Mouse (Mus musculus) hindbrain, embryonic 16.5 days (tissue): ENCODE measurements at regions not wholly inside any gene's neighbourhood (a gene's known extent, or its start where the extent isn't known, plus 50 kb on each side); places are given as distances from the start of the nearest gene placed in this dataset.

Source experiments
- ATAC-seq: fragments of 200-750 bp; cut with Nextera tagmentation; 2 replicates; pipeline ENCODE4 v1.8.0; 2017; ENCODE audit warnings: moderate TSS enrichment, moderate library complexity
- H3K27ac ChIP-seq: fragments of 300-500 bp; sonication (generic); 2 replicates; pipeline ENCODE4 v1.5.1; 2014; ENCODE audit warnings: low read depth, mild to moderate bottlenecking, control low read depth, low read length, moderate library complexity
- H3K27me3 ChIP-seq: fragments of 300-500 bp; sonication (generic); replicated peaks from 2 replicates; pipeline ENCODE4 v1.6.1; 2014; ENCODE audit warnings: low read length; ENCODE audit not compliant: control insufficient read depth, insufficient read depth
- H3K36me3 ChIP-seq: fragments of 300-500 bp; sonication (generic); 2 replicates; pipeline ENCODE4 v1.6.1; 2014; ENCODE audit warnings: mild to moderate bottlenecking, low read length, moderate library complexity, mixed read lengths; ENCODE audit not compliant: control insufficient read depth, insufficient read depth
- H3K4me1 ChIP-seq: fragments of 300-500 bp; sonication (generic); 2 replicates; pipeline ENCODE4 v1.6.1; 2014; ENCODE audit warnings: low read depth, low read length; ENCODE audit not compliant: control insufficient read depth, insufficient read depth
- H3K4me2 ChIP-seq: fragments of 300-500 bp; sonication (generic); 2 replicates; pipeline ENCODE4 v1.6.1; 2014; ENCODE audit warnings: mild to moderate bottlenecking, low read length, control low read depth, moderate library complexity
- H3K4me3 ChIP-seq: fragments of 300-500 bp; sonication (generic); 2 replicates; pipeline ENCODE4 v1.5.1; 2014; ENCODE audit warnings: mild to moderate bottlenecking, low read length, control low read depth, moderate library complexity
- H3K9ac ChIP-seq: fragments of 300-500 bp; sonication (generic); 2 replicates; pipeline ENCODE4 v1.6.1; 2014; ENCODE audit warnings: low read depth, mild to moderate bottlenecking, control low read depth, low read length, moderate library complexity
- H3K9me3 ChIP-seq: fragments of 300-500 bp; sonication (generic); 2 replicates; pipeline ENCODE4 v1.6.1; 2014; ENCODE audit warnings: mild to moderate bottlenecking, low read length, moderate library complexity; ENCODE audit not compliant: control insufficient read depth
- WGBS: fragments of 180-500 bp; shearing (Covaris S2); extraction: QIAGEN DNeasy Blood & Tissue Kit; methylation state at CpG from one replicate; pipeline ENCODE4 v1.1.7; 2014; 5-methylcytosine and 5-hydroxymethylcytosine counted together

DNA sequence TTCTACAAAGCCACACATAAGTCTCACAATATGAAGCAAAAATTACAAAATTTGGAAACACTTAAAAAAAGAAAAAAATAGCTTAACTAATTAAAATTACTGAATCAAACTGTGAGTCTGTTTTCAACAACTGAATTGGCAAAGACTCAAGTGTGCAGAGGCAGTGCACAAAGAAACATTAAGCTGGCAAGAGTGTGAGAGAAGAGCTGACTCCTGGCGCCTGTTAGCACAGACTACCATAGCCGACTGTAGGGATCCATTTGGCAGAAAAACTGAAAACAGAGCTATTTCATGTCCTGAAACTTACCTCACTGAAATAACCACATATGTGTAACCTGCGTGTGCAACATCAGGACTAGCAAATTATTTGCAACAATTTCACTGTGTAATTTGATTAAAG is 746.4 kb upstream of the Cypt12 start:
- peak; percentile 42; the same call in 1 of the 2 replicates for ATAC-seq

DNA sequence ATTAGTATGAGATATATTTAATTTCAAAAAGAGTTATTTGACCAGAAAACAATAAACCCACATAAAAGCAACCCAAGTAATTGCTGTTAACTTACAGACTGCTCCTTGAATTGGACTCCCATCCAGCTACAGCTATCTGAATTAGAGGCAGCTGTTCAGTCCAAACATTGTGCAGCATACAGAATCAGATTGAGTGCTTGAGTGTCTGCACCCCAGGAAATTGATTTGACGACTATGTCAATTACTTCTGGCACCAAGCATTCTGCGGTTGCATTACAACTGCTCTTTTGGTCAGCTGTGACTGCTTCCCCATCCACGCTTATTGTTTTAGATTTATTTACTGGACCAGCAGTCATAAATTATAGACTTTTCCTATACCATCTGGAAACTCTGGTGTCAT is 734.2 kb upstream of the Cypt12 start:
- H3K4me1 ChIP-seq = no peaks in the 10 kb centered on the region
- no peak overlapping the region for H3K4me3 ChIP-seq
- H3K9me3 ChIP-seq = no peaks in the 10 kb centered on the region
- WGBS = 49% methylated on average over 3 of the region's 3 CpGs
- no peaks in the 10 kb centered on the region for H3K36me3 ChIP-seq
- H3K27ac ChIP-seq = no peak overlapping the region
- H3K4me2 ChIP-seq = no peak overlapping the region
- ATAC-seq = no peak
- no peak overlapping the region for H3K9ac ChIP-seq
- H3K27me3 ChIP-seq = no peaks in the 10 kb centered on the region

More for the DNA sequence above, 746.4 kb upstream of the Cypt12 start:
- Histone ChIP-seq H3K9ac (no peak overlapping the region), H3K4me3 (no peak overlapping the region), H3K27me3 (no peaks in the 10 kb centered on the region), H3K4me2 (no peak overlapping the region), H3K36me3 (no peaks in the 10 kb centered on the region), H3K27ac (no peak overlapping the region), H3K4me1 (no peaks in the 10 kb centered on the region), H3K9me3 (no peaks in the 10 kb centered on the region)
- WGBS = 53% methylated on average over 3 of the region's 3 CpGs

DNA sequence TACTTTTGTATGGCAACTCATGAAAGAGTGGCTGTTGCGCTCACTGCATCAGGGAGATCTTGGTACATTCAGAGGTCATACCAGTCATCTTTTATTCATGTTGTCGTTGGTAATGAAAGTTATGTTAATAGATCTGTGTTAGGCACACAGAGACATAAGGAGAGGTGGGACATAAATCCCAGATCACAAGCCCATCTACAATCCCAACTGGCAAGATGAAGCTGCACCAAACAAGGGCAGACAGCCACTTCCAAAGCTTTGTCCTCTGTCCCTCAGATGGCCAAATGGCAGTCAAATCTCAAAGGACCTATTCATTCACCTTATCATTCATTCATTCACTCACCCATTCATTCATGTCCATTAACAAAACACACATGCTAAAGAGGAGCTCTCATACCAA is 731.4 kb upstream of the Cypt12 start:
- no peak overlapping the region for H3K27ac ChIP-seq
- no peaks in the 10 kb centered on the region for H3K36me3 ChIP-seq
- no peak overlapping the region for H3K9ac ChIP-seq
- 45% methylated on average over 2 of the region's 2 CpGs for WGBS
- H3K4me3 ChIP-seq = no peak overlapping the region
- H3K4me1 ChIP-seq = no peaks in the 10 kb centered on the region
- no peak for ATAC-seq
- no peaks in the 10 kb centered on the region for H3K9me3 ChIP-seq
- H3K27me3 ChIP-seq = no peaks in the 10 kb centered on the region
- H3K4me2 ChIP-seq = no peak overlapping the region

DNA sequence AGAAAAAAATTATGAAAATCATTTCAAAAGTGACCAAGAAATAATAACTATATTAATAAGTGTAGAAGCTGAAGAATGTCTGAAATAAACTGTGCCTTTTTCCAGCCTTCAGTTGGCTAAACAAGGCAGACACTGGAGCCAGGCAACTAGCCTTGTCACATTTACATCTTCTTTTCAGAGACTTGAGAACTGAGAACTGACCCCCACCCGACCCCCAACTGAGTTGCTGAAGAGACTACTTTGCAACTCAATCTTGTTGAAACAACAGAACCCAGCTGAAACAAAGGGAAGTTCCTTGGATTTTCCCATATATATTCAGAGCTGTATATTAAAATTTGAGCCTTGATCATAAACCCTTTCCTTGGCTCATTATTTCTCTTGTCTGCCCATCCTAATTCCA is 709.8 kb upstream of the Cypt12 start:
- 8% methylated on average over 1 of the region's 1 CpGs for WGBS
- no peaks in the 10 kb centered on the region for H3K36me3 ChIP-seq

DNA sequence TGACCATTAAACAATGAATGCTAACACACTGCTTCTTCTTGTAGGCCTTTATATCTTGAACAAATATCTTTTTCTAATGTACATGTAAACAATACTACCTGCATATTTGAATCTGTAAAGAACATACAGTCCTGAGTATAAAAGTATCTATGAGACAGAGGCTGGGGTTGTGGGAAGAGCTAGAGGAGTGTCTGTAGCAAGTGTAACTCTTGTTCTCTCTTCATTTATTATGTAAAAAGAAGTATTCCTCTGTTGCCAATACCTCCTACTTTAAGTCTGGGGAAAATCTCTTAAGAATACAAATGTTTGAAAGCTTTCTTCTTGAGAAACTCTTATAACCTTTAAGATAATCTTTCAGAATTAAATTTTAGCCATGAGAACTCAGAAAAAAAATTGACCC is 689.8 kb upstream of the Cypt12 start:
- Histone ChIP-seq H3K4me1 (no peaks in the 10 kb centered on the region), H3K4me3 (no peak overlapping the region), H3K4me2 (no peak overlapping the region), H3K27ac (no peak overlapping the region), H3K36me3 (no peaks in the 10 kb centered on the region), H3K9me3 (no peaks in the 10 kb centered on the region), H3K9ac (no peak overlapping the region), H3K27me3 (no peaks in the 10 kb centered on the region)
- no peak for ATAC-seq

More for the DNA sequence above, 709.8 kb upstream of the Cypt12 start:
- no peak for ATAC-seq
- Histone ChIP-seq H3K9ac (no peak overlapping the region), H3K27me3 (no peaks in the 10 kb centered on the region), H3K9me3 (no peaks in the 10 kb centered on the region), H3K4me1 (no peaks in the 10 kb centered on the region), H3K27ac (no peak overlapping the region), H3K4me3 (no peak overlapping the region), H3K4me2 (no peak overlapping the region)

DNA sequence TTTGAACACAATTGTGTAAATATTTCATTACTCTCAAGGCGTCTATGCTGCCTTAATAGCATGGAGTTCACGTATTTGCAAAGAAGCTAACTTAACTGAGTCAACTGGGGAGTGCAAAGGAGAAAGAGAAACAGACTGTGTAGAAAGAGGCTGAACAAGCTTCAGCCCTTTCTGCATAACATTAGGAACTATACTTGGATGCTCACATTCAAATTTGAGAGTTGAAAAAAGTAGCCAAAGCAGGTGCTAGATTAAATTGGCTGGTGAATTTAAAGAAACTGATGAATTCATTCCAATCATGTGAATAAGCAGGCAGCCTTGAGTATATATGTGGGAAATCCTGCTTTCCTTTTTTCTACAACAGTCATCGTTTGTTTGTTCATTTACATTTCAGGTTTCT is 689.1 kb upstream of the Cypt12 start:
- ATAC-seq = no peak
- 83% methylated on average over 3 of the region's 3 CpGs for WGBS
- no peak overlapping the region for H3K27ac ChIP-seq

DNA sequence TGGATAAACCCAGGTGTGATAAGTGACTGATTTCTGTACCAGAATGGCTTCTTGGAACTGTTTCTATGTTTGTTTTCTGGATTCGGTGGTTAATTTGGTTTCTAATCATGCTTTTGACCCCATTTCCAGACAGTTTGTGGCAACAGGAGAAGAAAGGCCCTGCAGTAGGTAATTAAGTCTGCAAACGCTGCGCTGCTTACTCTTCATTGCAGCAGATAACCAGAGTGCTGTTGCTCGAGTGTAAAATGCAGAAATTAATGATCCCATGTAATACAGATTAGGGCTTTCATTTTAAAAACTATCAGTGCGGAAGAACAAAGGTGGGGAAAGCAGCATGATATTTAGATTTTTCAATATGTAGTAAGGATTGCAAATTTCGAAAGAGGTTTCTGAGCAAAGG is 667.0 kb upstream of the Cypt12 start:
- H3K36me3 ChIP-seq = no peaks in the 10 kb centered on the region
- 35% methylated on average over 6 of the region's 6 CpGs for WGBS
- peak; percentile 85 for ATAC-seq
- H3K9ac ChIP-seq = no peak overlapping the region
- H3K4me2 ChIP-seq = no peak overlapping the region
- no peak overlapping the region for H3K27ac ChIP-seq
- H3K4me1 ChIP-seq = no peaks in the 10 kb centered on the region
- no peak overlapping the region for H3K4me3 ChIP-seq
- no peaks in the 10 kb centered on the region for H3K9me3 ChIP-seq
- no peaks in the 10 kb centered on the region for H3K27me3 ChIP-seq

More for the DNA sequence above, 689.1 kb upstream of the Cypt12 start:
- H3K36me3 ChIP-seq = no peaks in the 10 kb centered on the region
- H3K27me3 ChIP-seq = no peaks in the 10 kb centered on the region
- no peak overlapping the region for H3K9ac ChIP-seq
- H3K9me3 ChIP-seq = no peaks in the 10 kb centered on the region
- H3K4me3 ChIP-seq = no peak overlapping the region
- no peak overlapping the region for H3K4me2 ChIP-seq
- H3K4me1 ChIP-seq = no peaks in the 10 kb centered on the region

DNA sequence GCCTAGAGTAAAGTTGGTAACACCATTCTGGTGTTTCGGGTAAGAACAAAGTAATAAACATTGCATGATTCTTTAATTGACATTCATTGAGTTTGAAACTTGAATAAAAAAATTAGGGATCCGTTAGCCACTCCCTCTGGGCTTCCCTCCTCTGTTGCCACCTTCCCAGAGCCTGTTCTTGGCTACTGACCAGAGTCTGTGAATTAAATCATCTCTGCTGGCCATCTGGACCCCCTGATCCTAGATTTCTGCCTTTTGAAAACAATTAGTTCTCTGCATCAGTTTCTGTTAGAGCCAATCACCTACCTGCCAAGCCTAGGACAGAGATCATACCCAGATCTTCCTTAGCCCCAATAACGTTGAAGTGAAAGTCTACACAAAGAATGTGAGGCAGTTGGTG is 665.3 kb upstream of the Cypt12 start:
- Histone ChIP-seq H3K9ac (no peak overlapping the region), H3K36me3 (no peaks in the 10 kb centered on the region), H3K27ac (no peak overlapping the region), H3K27me3 (no peaks in the 10 kb centered on the region), H3K4me1 (no peaks in the 10 kb centered on the region), H3K4me2 (no peak overlapping the region), H3K9me3 (no peaks in the 10 kb centered on the region), H3K4me3 (no peak overlapping the region)
- WGBS = 80% methylated on average over 3 of the region's 3 CpGs
- ATAC-seq = peak; percentile 17; the same call in 1 of the 2 replicates

DNA sequence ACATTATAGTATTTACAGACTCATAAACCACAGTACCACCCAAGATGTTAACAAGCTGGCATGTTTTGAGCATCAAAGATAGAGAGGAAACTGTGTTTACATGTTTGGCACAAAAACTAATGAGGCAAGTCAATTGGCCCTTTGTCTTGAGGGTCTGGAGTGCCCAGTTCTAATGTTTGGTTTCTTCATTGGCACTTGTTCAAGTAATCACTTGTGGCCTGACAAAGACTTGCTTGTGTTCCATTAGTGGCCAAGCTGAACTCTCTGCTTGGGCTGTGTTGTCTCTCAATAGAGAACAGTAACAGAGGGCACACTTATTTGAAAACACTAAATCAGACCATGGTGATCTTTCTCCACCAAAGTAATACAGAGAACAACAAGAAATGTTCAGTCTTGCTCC is 630.7 kb upstream of the Cypt12 start:
- Histone ChIP-seq H3K9me3 (no peaks in the 10 kb centered on the region), H3K36me3 (no peaks in the 10 kb centered on the region), H3K4me3 (no peak overlapping the region), H3K4me2 (no peak overlapping the region), H3K27me3 (no peaks in the 10 kb centered on the region), H3K27ac (no peak overlapping the region), H3K9ac (no peak overlapping the region), H3K4me1 (peaks cover 2% of the 10 kb centered on the region; the same call in 1 of the 2 replicates)
- peak; percentile 77 for ATAC-seq

DNA sequence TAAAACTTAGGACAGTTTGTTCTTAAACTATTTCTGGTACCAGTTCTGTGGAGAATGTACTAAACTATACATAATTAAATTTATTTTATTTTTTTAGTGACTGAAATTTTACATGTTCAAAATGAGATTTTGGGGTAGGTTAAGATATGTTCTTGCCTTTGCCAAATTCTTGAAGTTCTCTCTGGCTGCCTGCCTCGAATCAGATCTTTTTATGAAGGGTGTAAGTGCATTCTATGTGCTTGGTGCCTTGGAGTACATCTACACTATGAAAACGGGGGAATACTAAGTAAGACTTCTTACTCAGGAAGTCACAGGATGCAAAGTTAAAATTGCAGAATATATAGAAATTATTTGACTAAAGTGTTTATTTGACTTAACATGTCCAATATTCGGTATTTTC is 629.8 kb upstream of the Cypt12 start:
- 76% methylated on average over 3 of the region's 3 CpGs for WGBS
- H3K4me2 ChIP-seq = no peak overlapping the region
- H3K4me3 ChIP-seq = no peak overlapping the region
- ATAC-seq = no peak
- no peaks in the 10 kb centered on the region for H3K36me3 ChIP-seq
- H3K9ac ChIP-seq = no peak overlapping the region
- H3K9me3 ChIP-seq = no peaks in the 10 kb centered on the region
- no peak overlapping the region for H3K27ac ChIP-seq
- peaks cover 2% of the 10 kb centered on the region; the same call in 1 of the 2 replicates for H3K4me1 ChIP-seq
- no peaks in the 10 kb centered on the region for H3K27me3 ChIP-seq
